Mouse (Mus musculus) liver, adult 2 months (tissue): ENCODE measurements around the gene Kmt2b.

Source experiments
- CTCF ChIP-seq: fragments of 200-500 bp; IDR thresholded peaks from 2 replicates; pipeline ENCODE4 v1.5.1; 2011; ENCODE audit warnings: low read depth, low read length, control low read depth
- POLR2A ChIP-seq: fragments of 200-500 bp; IDR thresholded peaks from 2 replicates; pipeline ENCODE4 v1.6.1; 2011; ENCODE audit warnings: low read length, control low read depth; ENCODE audit not compliant: insufficient read depth; ENCODE audit errors: extremely low read depth

GRCm38 (mm10) chr7:30520856-30521255 is 67.7 kb downstream of the Kmt2b start:
- TF ChIP-seq CTCF, result no peak
- no peak for TF ChIP-seq POLR2A
